Mouse (Mus musculus) MEL (cell line): Measurements from ENCODE around the gene Ctnnbl1. TPM values are rescaled to one million over a fixed set of nuclear protein-coding genes. Genes with fewer than 3 reads are reported as not detected.

Experiments
- DNase-seq: peaks from one replicate; pipeline ENCODE4 v3.0.0; 2011; ENCODE audit warnings: low read depth, low spot score
- H3K27ac ChIP-seq: 2 replicates; pipeline ENCODE4 v1.5.1; 2012; ENCODE audit warnings: low read depth, mild to moderate bottlenecking, control low read depth, low read length, moderate library complexity; ENCODE audit not compliant: control insufficient read depth
- H3K27me3 ChIP-seq, 2 experiments: fragments of 150-350 bp in 1 of 2; sonication (generic) in 1 of 2; 2 replicates each; pipeline ENCODE4 v1.6.1; 2012; ENCODE audit warnings: low read length in 2 of 2, mild to moderate bottlenecking in 2 of 2, improper control_type of control experiment in 1 of 2, moderate library complexity in 1 of 2; ENCODE audit not compliant: insufficient read depth in 2 of 2, control insufficient read depth in 1 of 2
- H3K36me3 ChIP-seq, 2 experiments: 2 replicates each; pipeline ENCODE4 v1.6.1; 2012 to 2014; ENCODE audit warnings: low read length in 2 of 2, improper control_type of control experiment in 1 of 2, inconsistent platforms in 1 of 2, mild to moderate bottlenecking in 1 of 2; ENCODE audit not compliant: insufficient read depth in 2 of 2, control insufficient read depth in 1 of 2
- H3K4me1 ChIP-seq, 2 experiments: fragments of 150-350 bp in 1 of 2; sonication (generic) in 1 of 2; 2 replicates each; pipeline ENCODE4 v1.6.1; 2012; ENCODE audit warnings: low read length in 2 of 2, improper control_type of control experiment in 1 of 2, mild to moderate bottlenecking in 1 of 2; ENCODE audit not compliant: insufficient read depth in 2 of 2, control insufficient read depth in 1 of 2
- H3K4me3 ChIP-seq, 2 experiments: fragments of 150-350 bp in 1 of 2; sonication (generic) in 1 of 2; 2 replicates each; pipeline ENCODE4 v1.5.1; 2012; ENCODE audit warnings: low read depth in 2 of 2, low read length in 2 of 2, mild to moderate bottlenecking in 2 of 2, moderate library complexity in 2 of 2, control low read depth in 1 of 2, improper control_type of control experiment in 1 of 2; ENCODE audit not compliant: control insufficient read depth in 1 of 2, insufficient read depth in 1 of 2
- H3K79me2 ChIP-seq: 2 replicates; pipeline ENCODE4 v1.6.1; 2012; ENCODE audit warnings: mild to moderate bottlenecking, low read length, moderate library complexity; ENCODE audit not compliant: control insufficient read depth, poor library complexity, insufficient read depth
- H3K9ac ChIP-seq: 2 replicates; pipeline ENCODE4 v1.6.1; 2012; ENCODE audit warnings: low read depth, mild to moderate bottlenecking, control low read depth, low read length, moderate library complexity; ENCODE audit not compliant: control insufficient read depth, poor library complexity, severe bottlenecking
- H3K9me3 ChIP-seq: fragments of 150-350 bp; sonication (generic); replicated peaks from 2 replicates; pipeline ENCODE4 v1.6.1; 2012; ENCODE audit warnings: mild to moderate bottlenecking, low read length, improper control_type of control experiment, moderate library complexity; ENCODE audit not compliant: insufficient read depth
- BHLHE40 ChIP-seq: IDR thresholded peaks from 2 replicates; pipeline ENCODE4 v1.6.1; 2012; ENCODE audit warnings: low read depth, mild to moderate bottlenecking, inconsistent platforms, low read length, improper control_type of control experiment, borderline replicate concordance
- CHD1 ChIP-seq: IDR thresholded peaks from 2 replicates; pipeline ENCODE4 v1.6.1; 2012; ENCODE audit warnings: low read depth, mild to moderate bottlenecking, inconsistent platforms, low read length, improper control_type of control experiment
- CTCF ChIP-seq, 3 experiments: IDR thresholded peaks in 2 of 3; conservative IDR thresholded peaks in 1 of 3; 2 replicates each; pipeline ENCODE4 v1.5.1; 2011 to 2012; ENCODE audit warnings: low read length in 3 of 3, low read depth in 2 of 3, mild to moderate bottlenecking in 2 of 3, improper control_type of control experiment in 1 of 3, inconsistent platforms in 1 of 3, mixed read lengths in 1 of 3, moderate library complexity in 1 of 3; ENCODE audit not compliant: control insufficient read depth in 1 of 3, insufficient read depth in 1 of 3, poor library complexity in 1 of 3, severe bottlenecking in 1 of 3
- E2F4 ChIP-seq: IDR thresholded peaks from 2 replicates; pipeline ENCODE4 v1.6.1; 2011; ENCODE audit warnings: low read depth, low read length, improper control_type of control experiment, borderline replicate concordance
- ELF1 ChIP-seq: IDR thresholded peaks from 2 replicates; pipeline ENCODE4 v1.6.1; 2014; ENCODE audit warnings: low read depth, mild to moderate bottlenecking, inconsistent platforms, low read length, improper control_type of control experiment, moderate library complexity
- ETS1 ChIP-seq: IDR thresholded peaks from 2 replicates; pipeline ENCODE4 v1.6.1; 2012; ENCODE audit warnings: low read depth, mild to moderate bottlenecking, inconsistent platforms, low read length, improper control_type of control experiment, moderate library complexity
- GABPA ChIP-seq: IDR thresholded peaks from 2 replicates; pipeline ENCODE4 v1.6.1; 2012; ENCODE audit warnings: low read depth, mild to moderate bottlenecking, inconsistent platforms, low read length, improper control_type of control experiment, moderate library complexity
- GATA1 ChIP-seq: IDR thresholded peaks from 2 replicates; pipeline ENCODE4 v1.6.1; 2011; ENCODE audit warnings: low read depth, low read length, improper control_type of control experiment
- HCFC1 ChIP-seq: IDR thresholded peaks from 2 replicates; pipeline ENCODE4 v1.6.1; 2012; ENCODE audit warnings: low read depth, mild to moderate bottlenecking, inconsistent platforms, low read length, improper control_type of control experiment, moderate library complexity
- JUND ChIP-seq: IDR thresholded peaks from 2 replicates; pipeline ENCODE4 v1.6.1; 2011; ENCODE audit warnings: low read depth, mild to moderate bottlenecking, improper control_type of control experiment, low read length
- KAT2A ChIP-seq: conservative IDR thresholded peaks from 2 replicates; pipeline ENCODE4 v1.6.1; 2012; ENCODE audit warnings: low read depth, low read length, improper control_type of control experiment, inconsistent platforms
- MAFK ChIP-seq: IDR thresholded peaks from 2 replicates; pipeline ENCODE4 v1.6.1; 2011; ENCODE audit warnings: low read depth, mild to moderate bottlenecking, low read length, improper control_type of control experiment, borderline replicate concordance
- MAX ChIP-seq: IDR thresholded peaks from 2 replicates; pipeline ENCODE4 v1.6.1; 2011; ENCODE audit warnings: low read length, improper control_type of control experiment
- MXI1 ChIP-seq: IDR thresholded peaks from 2 replicates; pipeline ENCODE4 v1.6.1; 2011; ENCODE audit warnings: mild to moderate bottlenecking, low read depth, low read length, improper control_type of control experiment
- MYC ChIP-seq: IDR thresholded peaks from 2 replicates; pipeline ENCODE4 v1.6.1; 2011; ENCODE audit warnings: low read depth, mild to moderate bottlenecking, low read length, improper control_type of control experiment, moderate library complexity
- NELFE ChIP-seq: IDR thresholded peaks from 2 replicates; pipeline ENCODE4 v1.6.1; 2011; ENCODE audit warnings: low read depth, low read length, improper control_type of control experiment
- POLR2AphosphoS2 ChIP-seq: IDR thresholded peaks from 2 replicates; pipeline ENCODE4 v1.6.1; 2011; ENCODE audit warnings: low read length, improper control_type of control experiment
- TBP ChIP-seq: IDR thresholded peaks from 2 replicates; pipeline ENCODE4 v1.8.0; 2011; ENCODE audit warnings: low read depth, low read length, improper control_type of control experiment
- TCF12 ChIP-seq: IDR thresholded peaks from 2 replicates; pipeline ENCODE4 v1.6.1; 2014; ENCODE audit warnings: low read depth, mild to moderate bottlenecking, inconsistent platforms, low read length, improper control_type of control experiment, moderate library complexity
- UBTF ChIP-seq: IDR thresholded peaks from 2 replicates; pipeline ENCODE4 v1.6.1; 2012; ENCODE audit warnings: low read depth, mild to moderate bottlenecking, inconsistent platforms, low read length, improper control_type of control experiment, moderate library complexity, borderline replicate concordance; ENCODE audit not compliant: insufficient read depth
- ZKSCAN1 ChIP-seq: IDR thresholded peaks from 2 replicates; pipeline ENCODE4 v1.6.1; 2012; ENCODE audit warnings: low read depth, mild to moderate bottlenecking, inconsistent platforms, low read length, improper control_type of control experiment, moderate library complexity
- ZMIZ1 ChIP-seq: IDR thresholded peaks from 2 replicates; pipeline ENCODE4 v1.6.1; 2012; ENCODE audit warnings: low read depth, mild to moderate bottlenecking, inconsistent platforms, low read length, improper control_type of control experiment, moderate library complexity
- ZNF384 ChIP-seq: IDR thresholded peaks from 2 replicates; pipeline ENCODE4 v1.6.1; 2012; ENCODE audit warnings: low read depth, mild to moderate bottlenecking, inconsistent platforms, low read length, improper control_type of control experiment
- polyA plus RNA-seq, 2 experiments: library from polyadenylated mRNA; stranded (reverse) in 1 of 2; unstranded in 1 of 2; fragments of >175 nt in 1 of 2; fragments of >200 nt in 1 of 2; gene quantifications; 2 replicates each; pipeline versions ENCODE4 v1.2.1 to v1.2.4; 2012; ENCODE audit warnings: low replicate concordance in 2 of 2, low read depth in 1 of 2; ENCODE audit not compliant: insufficient read length in 2 of 2, insufficient read depth in 1 of 2, missing spikeins in 1 of 2
- total RNA-seq: library from RNA; depleted of rRNA; stranded (reverse); fragments of 300-350 nt; gene quantifications from 2 replicates; pipeline ENCODE4 v1.2.3, GENCODE M21; 2012

Gene Ctnnbl1
- total and polyA plus RNA-seq, 3 experiments: 60.7 to 61.7 TPM; not detected in 1

GRCm38 (mm10) chr2:157926502-157926901, 189.3 kb downstream of the Ctnnbl1 start:
- no peaks in the 10 kb centered on the region for H3K9me3 ChIP-seq
- peaks cover 0 to 4% of the 10 kb centered on the region in 2 experiments; a peak in 1 of 4 replicates for H3K27me3 ChIP-seq
- no peaks in the 10 kb centered on the region for H3K79me2 ChIP-seq
- H3K4me3 ChIP-seq: no peak overlapping the region
- no peak for TF ChIP-seq POLR2AphosphoS2
- no peak for TF ChIP-seq MYC
- no peak for TF ChIP-seq CTCF (IDR thresholded peaks at IDR 0.05 in 2 of 3, conservative IDR thresholded peaks at IDR 0.05 in 1 of 3; ENCODE audit: control insufficient read depth in 1 of 3, insufficient read depth in 1 of 3, low read depth in 2 of 3, low read length in 3 of 3, poor library complexity in 1 of 3, severe bottlenecking in 1 of 3)
- TF ChIP-seq ZMIZ1: no peak
- no peak for TF ChIP-seq ELF1
- TF ChIP-seq MXI1: no peak
- TF ChIP-seq BHLHE40: no peak
- no peak for TF ChIP-seq TBP
- TF ChIP-seq E2F4: no peak
- TF ChIP-seq GATA1: no peak
- no peak for TF ChIP-seq NELFE
- TF ChIP-seq ZNF384: no peak
- no peak for TF ChIP-seq MAFK
- no peak for TF ChIP-seq ZKSCAN1
- no peak overlapping the region for H3K9ac ChIP-seq
- no peak for DNase-seq
- no peak overlapping the region for H3K27ac ChIP-seq
- H3K36me3 ChIP-seq: no peaks in the 10 kb centered on the region
- H3K4me1 ChIP-seq: no peaks in the 10 kb centered on the region

GRCm38 (mm10) chr2:157926927-157927326, 189.7 kb downstream of the Ctnnbl1 start:
- Histone ChIP-seq H3K36me3 (no peaks in the 10 kb centered on the region), H3K9ac (no peak overlapping the region), H3K79me2 (no peaks in the 10 kb centered on the region), H3K27ac (no peak overlapping the region), H3K9me3 (no peaks in the 10 kb centered on the region), H3K27me3 (peaks cover 0 to 4% of the 10 kb centered on the region in 2 experiments; a peak in 1 of 4 replicates), H3K4me1 (no peaks in the 10 kb centered on the region)
- DNase-seq: no peak
- TF ChIP-seq ETS1 (no peak), ZMIZ1 (no peak)
- TF ChIP-seq, all 39 proteins: peak for 0
- no peak overlapping the region for H3K4me3 ChIP-seq

- Histone ChIP-seq H3K79me2 (no peaks in the 10 kb centered on the region), H3K4me1 (no peaks in the 10 kb centered on the region), H3K27me3 (peaks cover 0 to 4% of the 10 kb centered on the region in 2 experiments; a peak in 1 of 4 replicates), H3K27ac (no peak overlapping the region), H3K4me3 (no peak overlapping the region), H3K9me3 (no peaks in the 10 kb centered on the region), H3K9ac (no peak overlapping the region), H3K36me3 (no peaks in the 10 kb centered on the region)
- DNase-seq: no peak
- TF ChIP-seq JUND (no peak), ETS1 (no peak), KAT2A (no peak), CTCF (IDR thresholded peaks at IDR 0.05 in 2 of 3, conservative IDR thresholded peaks at IDR 0.05 in 1 of 3; ENCODE audit: control insufficient read depth in 1 of 3, insufficient read depth in 1 of 3, low read depth in 2 of 3, low read length in 3 of 3, poor library complexity in 1 of 3, severe bottlenecking in 1 of 3) (no peak), UBTF (no peak), ELF1 (no peak), GABPA (no peak), MYC (no peak), POLR2AphosphoS2 (no peak), MAFK (no peak), TCF12 (no peak), GATA1 (no peak), HCFC1 (no peak), CHD1 (no peak), MAX (no peak)
Measured at GRCm38 (mm10) chr2:157927397-157927796, 190.2 kb downstream of the Ctnnbl1 start.
